Mouse (Mus musculus) heart, embryonic 14.5 days (tissue): ENCODE measurements around the gene Gm12830. TPM values are rescaled to one million over a fixed set of nuclear protein-coding genes. Genes with fewer than 3 reads are reported as not detected.

ENCODE experiments used
- ATAC-seq: fragments of 200-750 bp; cut with Nextera tagmentation; 2 replicates; pipeline ENCODE4 v1.8.0; 2017; ENCODE audit warnings: low read depth, moderate TSS enrichment; ENCODE audit not compliant: insufficient number of reproducible peaks, insufficient read depth, low FRiP score
- H3K27ac ChIP-seq, 2 experiments: fragments of 200-500 bp in 1 of 2; fragments of 300-500 bp in 1 of 2; sonication (generic) in 1 of 2; replicated peaks in 1 of 2; 2 replicates each; pipeline ENCODE4 v1.5.1; 2012 to 2014; ENCODE audit warnings: low read depth in 2 of 2, low read length in 2 of 2, control low read depth in 1 of 2, mild to moderate bottlenecking in 1 of 2, mixed read lengths in 1 of 2; ENCODE audit not compliant: control insufficient read depth in 1 of 2, insufficient read depth in 1 of 2
- H3K27me3 ChIP-seq: fragments of 300-500 bp; sonication (generic); 2 replicates; pipeline ENCODE4 v1.6.1; 2014; ENCODE audit warnings: mild to moderate bottlenecking, low read length, control low read depth; ENCODE audit not compliant: control insufficient read depth, insufficient read depth
- H3K36me3 ChIP-seq: fragments of 300-500 bp; sonication (generic); 2 replicates; pipeline ENCODE4 v1.6.1; 2014; ENCODE audit warnings: mild to moderate bottlenecking, control low read depth, low read length, mixed read lengths; ENCODE audit not compliant: control insufficient read depth, insufficient read depth
- H3K4me1 ChIP-seq, 2 experiments: fragments of 200-500 bp in 1 of 2; fragments of 300-500 bp in 1 of 2; sonication (generic) in 1 of 2; 2 replicates each; pipeline ENCODE4 v1.6.1; 2012 to 2014; ENCODE audit warnings: low read length in 2 of 2, control low read depth in 1 of 2, mixed read lengths in 1 of 2; ENCODE audit not compliant: control insufficient read depth in 2 of 2, insufficient read depth in 2 of 2
- H3K4me2 ChIP-seq: fragments of 300-500 bp; sonication (generic); 2 replicates; pipeline ENCODE4 v1.6.1; 2014; ENCODE audit warnings: mild to moderate bottlenecking, low read length
- H3K4me3 ChIP-seq, 2 experiments: fragments of 200-500 bp in 1 of 2; fragments of 300-500 bp in 1 of 2; sonication (generic) in 1 of 2; 2 replicates each; pipeline ENCODE4 v1.5.1; 2012 to 2014; ENCODE audit warnings: low read length in 2 of 2, mild to moderate bottlenecking in 2 of 2, control low read depth in 1 of 2, low read depth in 1 of 2, moderate library complexity in 1 of 2; ENCODE audit not compliant: control insufficient read depth in 1 of 2, insufficient read depth in 1 of 2
- H3K9ac ChIP-seq: fragments of 300-500 bp; sonication (generic); 2 replicates; pipeline ENCODE4 v1.6.1; 2014; ENCODE audit warnings: mild to moderate bottlenecking, low read length
- H3K9me3 ChIP-seq: fragments of 300-500 bp; sonication (generic); 2 replicates; pipeline ENCODE4 v1.6.1; 2016; ENCODE audit warnings: low read length, control low read depth; ENCODE audit not compliant: control insufficient read depth
- WGBS: fragments of 180-500 bp; shearing (Covaris S2); extraction: QIAGEN DNeasy Blood & Tissue Kit; methylation state at CpG from one replicate; pipeline ENCODE4 v1.1.7; 2014; 5-methylcytosine and 5-hydroxymethylcytosine counted together
- polyA plus RNA-seq: library from polyadenylated mRNA; unstranded; fragments of >200 nt; fragmentation: Nextera tagmentation; extraction: Ambion mirVana; gene quantifications from 2 replicates; pipeline ENCODE4 v1.2.1, GENCODE M21; 2014

Gm12830 gene
- polyA plus RNA-seq, 1 experiment from 2014 or later: not detected

DNA sequence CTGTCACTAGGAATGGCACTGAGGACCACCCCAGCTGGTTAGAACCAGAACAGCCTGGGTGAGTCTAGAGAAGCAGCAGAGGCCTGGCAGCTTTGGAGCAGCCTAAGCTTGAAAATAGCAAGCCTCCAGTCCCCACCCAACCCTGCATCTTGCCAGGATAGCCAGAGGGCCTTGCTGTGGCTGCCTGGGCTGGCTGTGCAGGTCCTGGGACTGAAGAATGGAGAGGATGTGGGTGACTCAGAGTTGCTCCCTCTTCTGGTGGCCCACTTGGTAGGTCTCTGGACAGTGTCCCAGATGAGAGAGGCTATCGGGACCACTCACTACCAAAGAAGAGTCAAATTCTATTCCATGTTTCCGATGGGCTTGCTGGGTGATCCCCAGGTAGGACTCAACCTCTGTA lies 36.8 kb upstream of the Gm12830 start:
- H3K4me2 ChIP-seq: no peak overlapping the region
- no peaks in the 10 kb centered on the region for H3K9me3 ChIP-seq
- WGBS: 80% methylated on average over 2 of the region's 2 CpGs
- peaks cover 0 to 1% of the 10 kb centered on the region in 2 experiments; a peak in 1 of 4 replicates for H3K4me1 ChIP-seq
- H3K27me3 ChIP-seq: no peaks in the 10 kb centered on the region
- H3K9ac ChIP-seq: no peak overlapping the region
- H3K4me3 ChIP-seq: no peak overlapping the region
- no peak overlapping the region for H3K27ac ChIP-seq
- ATAC-seq: no peak
- no peaks in the 10 kb centered on the region for H3K36me3 ChIP-seq

GRCm38 (mm10) chr4:114788856-114789255 lies 32.7 kb upstream of the Gm12830 start:
- Histone ChIP-seq H3K4me1 (no peaks in the 10 kb centered on the region), H3K4me3 (no peak overlapping the region), H3K9me3 (no peaks in the 10 kb centered on the region), H3K27me3 (no peaks in the 10 kb centered on the region), H3K27ac (no peak overlapping the region), H3K36me3 (no peaks in the 10 kb centered on the region), H3K4me2 (no peak overlapping the region), H3K9ac (no peak overlapping the region)
- no peak for ATAC-seq
- 52% methylated on average over 4 of the region's 4 CpGs for WGBS

GRCm38 (mm10) chr4:114791650-114792049 lies 29.9 kb upstream of the Gm12830 start:
- H3K27me3 ChIP-seq: no peaks in the 10 kb centered on the region
- H3K36me3 ChIP-seq: no peaks in the 10 kb centered on the region
- H3K9me3 ChIP-seq: no peaks in the 10 kb centered on the region
- H3K4me2 ChIP-seq: no peak overlapping the region
- ATAC-seq: no peak
- H3K27ac ChIP-seq: no peak overlapping the region
- H3K4me1 ChIP-seq: no peaks in the 10 kb centered on the region
- WGBS: 46% methylated on average over 9 of the region's 9 CpGs
- H3K4me3 ChIP-seq: no peak overlapping the region
- H3K9ac ChIP-seq: no peak overlapping the region

- Histone ChIP-seq H3K9me3 (no peaks in the 10 kb centered on the region), H3K4me1 (no peaks in the 10 kb centered on the region), H3K27me3 (no peaks in the 10 kb centered on the region), H3K27ac (no peak overlapping the region), H3K9ac (no peak overlapping the region), H3K36me3 (no peaks in the 10 kb centered on the region), H3K4me2 (no peak overlapping the region), H3K4me3 (no peak overlapping the region)
- ATAC-seq: no peak
- 86% methylated on average over 2 of the region's 2 CpGs for WGBS
These were observed 27.7 kb upstream of the Gm12830 start for GRCm38 (mm10) chr4:114793836-114794235.

GRCm38 (mm10) chr4:114797254-114797914 lies 24.1 kb upstream of the Gm12830 start:
- no peak overlapping the region for H3K4me3 ChIP-seq
- no peak overlapping the region for H3K9ac ChIP-seq
- no peak overlapping the region for H3K27ac ChIP-seq
- H3K4me1 ChIP-seq: no peaks in the 10 kb centered on the region
- H3K4me2 ChIP-seq: no peak overlapping the region
- WGBS: 64% methylated on average over 5 of the region's 5 CpGs
- H3K36me3 ChIP-seq: no peaks in the 10 kb centered on the region
- no peaks in the 10 kb centered on the region for H3K27me3 ChIP-seq
- no peak for ATAC-seq
- H3K9me3 ChIP-seq: no peaks in the 10 kb centered on the region

DNA sequence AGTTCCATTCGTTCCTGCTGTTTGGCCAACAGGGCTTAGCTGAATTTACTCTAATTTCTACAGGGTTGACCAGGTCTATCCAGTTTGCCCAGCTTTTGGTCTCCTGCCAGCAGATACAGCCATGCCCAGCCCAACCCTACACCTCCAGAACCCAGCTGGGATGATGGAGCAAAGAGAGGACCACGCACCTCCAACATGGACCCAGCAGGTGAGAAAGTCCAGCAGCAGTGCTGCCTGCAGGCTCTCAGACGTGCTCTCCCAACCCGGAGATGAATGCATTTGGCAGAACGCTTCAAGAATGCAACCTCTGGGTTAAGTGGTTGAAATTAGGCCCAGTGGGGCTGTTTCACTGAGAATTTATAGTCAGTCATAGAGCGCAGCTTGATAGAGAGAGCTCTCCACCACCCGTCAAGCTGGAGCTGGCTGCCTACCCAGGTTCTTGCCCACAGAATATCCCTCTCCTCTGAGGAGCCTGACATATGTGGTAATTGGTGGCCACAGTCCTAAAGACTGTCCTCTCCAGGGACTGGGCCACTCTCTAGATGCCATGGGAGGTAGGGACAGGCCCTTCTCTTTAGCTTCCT lies 23.4 kb upstream of the Gm12830 start:
- H3K9me3 ChIP-seq: no peaks in the 10 kb centered on the region
- H3K27me3 ChIP-seq: no peaks in the 10 kb centered on the region
- no peak overlapping the region for H3K4me2 ChIP-seq
- ATAC-seq: no peak
- no peaks in the 10 kb centered on the region for H3K4me1 ChIP-seq
- H3K36me3 ChIP-seq: no peaks in the 10 kb centered on the region
- H3K27ac ChIP-seq: no peak overlapping the region
- WGBS: 81% methylated on average over 7 of the region's 7 CpGs
- H3K4me3 ChIP-seq: no peak overlapping the region
- H3K9ac ChIP-seq: no peak overlapping the region

- Histone ChIP-seq H3K9me3 (no peaks in the 10 kb centered on the region), H3K27ac (no peak overlapping the region), H3K4me3 (no peak overlapping the region), H3K9ac (no peak overlapping the region), H3K36me3 (no peaks in the 10 kb centered on the region), H3K4me1 (no peaks in the 10 kb centered on the region), H3K4me2 (no peak overlapping the region), H3K27me3 (no peaks in the 10 kb centered on the region)
- 85% methylated on average over 5 of the region's 5 CpGs for WGBS
- ATAC-seq: no peak
These were observed 17.4 kb upstream of the Gm12830 start for GRCm38 (mm10) chr4:114804096-114804495.
